11 mouse cellular contexts compared by ENCODE assay signal in genomic region chr12:73671540-73671939, GRCm38 (mm10).
DNase-seq lines count a peak whose midpoint lies in the region; ATAC-seq lines count a peak whose summit lies in the region.
"Had no signal": no experiment of that assay in that cellular context is flagged by ENCODE, and none has a peak within 500 bp of the region (broad histone marks: within the 10 kb centered on the region; RNA-seq: fewer than 3 reads in every experiment).

No protein-coding gene starts in this region.

- ATAC-seq in hindbrain, embryonic 15.5 days (ENCODE audit: low FRiP score, low read depth): no peak
- ATAC-seq in hindbrain, embryonic 14.5 days (ENCODE audit: low FRiP score): no peak
- no peak for ATAC-seq in embryonic facial prominence, embryonic 12.5 days (ENCODE audit: insufficient number of reproducible peaks, insufficient read depth, low FRiP score, low TSS enrichment)
- ATAC-seq in hematopoietic stem cell, adult 5-6 weeks (replicated peaks in 1 of 2; ENCODE audit: insufficient read depth in 1 of 2, low FRiP score in 2 of 2, low TSS enrichment in 1 of 2, low read depth in 1 of 2, poor library complexity in 2 of 2, severe bottlenecking in 2 of 2): peak; percentile 65 to 81
- peak; percentile 68; the same call in 1 of the 2 replicates for ATAC-seq in midbrain, embryonic 15.5 days (replicated peaks)

- no peaks in the 10 kb centered on the region for H3K36me3 ChIP-seq in hindbrain, embryonic 15.5 days
- H3K36me3 ChIP-seq in hindbrain, embryonic 14.5 days (replicated peaks; ENCODE audit: control insufficient read depth, insufficient read depth): no peaks in the 10 kb centered on the region
- no peaks in the 10 kb centered on the region for H3K36me3 ChIP-seq in embryonic facial prominence, embryonic 12.5 days
- no peaks in the 10 kb centered on the region for H3K36me3 ChIP-seq in midbrain, embryonic 15.5 days (replicated peaks)

- H3K4me3 ChIP-seq in hindbrain, embryonic 15.5 days: no peak overlapping the region
- H3K4me3 ChIP-seq in hindbrain, embryonic 14.5 days (replicated peaks; ENCODE audit: low read length): no peak overlapping the region
- H3K4me3 ChIP-seq in embryonic facial prominence, embryonic 12.5 days: no peak overlapping the region
- H3K4me3 ChIP-seq in midbrain, embryonic 15.5 days: no peak overlapping the region

- WGBS in hindbrain, embryonic 15.5 days: 30% methylated on average over 3 of the region's 3 CpGs
- WGBS in hindbrain, embryonic 14.5 days: 36% methylated on average over 3 of the region's 3 CpGs
- WGBS in embryonic facial prominence, embryonic 12.5 days: 44% methylated on average over 3 of the region's 3 CpGs
- WGBS in midbrain, embryonic 15.5 days: 28% methylated on average over 3 of the region's 3 CpGs

- no peak for DNase-seq in hindbrain, embryonic 14.5 days (ENCODE audit: low spot score)
- no peak for DNase-seq in left cerebral cortex, adult 11 months (ENCODE audit: low spot score)
- DNase-seq in natural killer cell, adult 2 months (ENCODE audit: low spot score in 2 of 2): no peak
- DNase-seq in testis, postnatal 10 days (ENCODE audit: low spot score): no peak
- DNase-seq: cerebellum, adult 9-10 months; spleen, adult 18-20 months had no signal

- H3K27me3 ChIP-seq in hindbrain, embryonic 15.5 days: no peaks in the 10 kb centered on the region
- no peaks in the 10 kb centered on the region for H3K27me3 ChIP-seq in hindbrain, embryonic 14.5 days (ENCODE audit: control insufficient read depth, insufficient read depth, low read length)
- no peaks in the 10 kb centered on the region for H3K27me3 ChIP-seq in embryonic facial prominence, embryonic 12.5 days
- H3K27me3 ChIP-seq in midbrain, embryonic 15.5 days (replicated peaks): no peaks in the 10 kb centered on the region
- H3K27me3 ChIP-seq: CH12.LX had no signal

- H3K9ac ChIP-seq in hindbrain, embryonic 15.5 days: no peak overlapping the region
- no peak overlapping the region for H3K9ac ChIP-seq in hindbrain, embryonic 14.5 days
- no peak overlapping the region for H3K9ac ChIP-seq in embryonic facial prominence, embryonic 12.5 days
- H3K9ac ChIP-seq in midbrain, embryonic 15.5 days: no peak overlapping the region

- peaks cover 9% of the 10 kb centered on the region; the same call in 1 of the 2 replicates for H3K4me1 ChIP-seq in hindbrain, embryonic 15.5 days (replicated peaks)
- no peaks in the 10 kb centered on the region for H3K4me1 ChIP-seq in hindbrain, embryonic 14.5 days (replicated peaks; ENCODE audit: control insufficient read depth, insufficient read depth, low read length)
- H3K4me1 ChIP-seq in embryonic facial prominence, embryonic 12.5 days: peaks cover 16% of the 10 kb centered on the region
- H3K4me1 ChIP-seq in midbrain, embryonic 15.5 days: peaks cover 14% of the 10 kb centered on the region

- no peak overlapping the region for H3K4me2 ChIP-seq in hindbrain, embryonic 15.5 days
- H3K4me2 ChIP-seq in hindbrain, embryonic 14.5 days (replicated peaks): no peak overlapping the region
- no peak overlapping the region for H3K4me2 ChIP-seq in embryonic facial prominence, embryonic 12.5 days (replicated peaks)
- H3K4me2 ChIP-seq in midbrain, embryonic 15.5 days: no peak overlapping the region

- H3K27ac ChIP-seq in hindbrain, embryonic 15.5 days (replicated peaks): peak overlapping the region; percentile 26; the same call in 1 of the 2 replicates
- no peak overlapping the region for H3K27ac ChIP-seq in hindbrain, embryonic 14.5 days
- peak overlapping the region; percentile 26; the same call in 1 of the 2 replicates for H3K27ac ChIP-seq in embryonic facial prominence, embryonic 12.5 days
- peak overlapping the region; percentile 43 for H3K27ac ChIP-seq in midbrain, embryonic 15.5 days

- H3K9me3 ChIP-seq in hindbrain, embryonic 15.5 days: no peaks in the 10 kb centered on the region
- no peaks in the 10 kb centered on the region for H3K9me3 ChIP-seq in hindbrain, embryonic 14.5 days (ENCODE audit: control insufficient read depth, low read length)
- H3K9me3 ChIP-seq in embryonic facial prominence, embryonic 12.5 days: no peaks in the 10 kb centered on the region
- no peaks in the 10 kb centered on the region for H3K9me3 ChIP-seq in midbrain, embryonic 15.5 days

Comparison
In these comparisons a context has a peak if more than half of its experiments do, and no peak if none do; other contexts are left out.
1. ATAC-seq: peak in hematopoietic stem cell, adult 5-6 weeks (2 of 2) and midbrain, embryonic 15.5 days (single experiment); none in hindbrain, embryonic 15.5 days (single experiment), hindbrain, embryonic 14.5 days (single experiment) and embryonic facial prominence, embryonic 12.5 days (single experiment).